ENCODE assay signal across 12 mouse cellular contexts in the genomic region with DNA sequence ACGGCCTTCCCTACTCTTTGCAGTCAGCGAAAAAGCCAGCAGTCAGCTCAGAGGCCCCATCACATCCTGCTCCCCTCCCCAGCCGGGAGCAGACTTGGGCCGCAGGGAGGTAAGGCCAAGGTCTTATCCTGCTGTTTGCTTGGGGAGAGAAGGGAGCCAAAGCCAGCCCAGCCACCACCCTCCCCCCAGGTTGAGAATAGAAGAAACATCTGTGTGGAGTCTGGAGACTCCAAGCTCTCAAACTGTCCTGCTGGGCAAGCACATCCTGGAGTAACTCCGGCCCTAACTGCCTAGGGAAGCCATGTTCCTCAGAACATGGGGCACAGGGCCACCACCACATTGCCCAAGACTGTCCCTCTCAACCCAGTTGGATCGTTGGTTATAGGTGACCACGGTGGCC. TPM values are rescaled to one million over a fixed set of nuclear protein-coding genes. Genes with fewer than 3 reads are reported as not detected.
A peak's percentile ranks its signal among the peaks of the same experiment; 100 is the strongest.
DNase-seq lines count a peak whose midpoint lies in the region; ATAC-seq and TF ChIP-seq lines count a peak whose summit lies in the region.
"Had no signal": no experiment of that assay in that cellular context is flagged by ENCODE, and none has a peak within 500 bp of the region (broad histone marks: within the 10 kb centered on the region; RNA-seq: fewer than 3 reads in every experiment).

No protein-coding gene starts in this region.

- H3K36me3 ChIP-seq in lung, postnatal 0 days (ENCODE audit: insufficient read depth, low read length) = peaks cover 4% of the 10 kb centered on the region
- H3K36me3 ChIP-seq: neural tube, embryonic 12.5 days had no signal

- H3K9ac ChIP-seq in lung, postnatal 0 days (replicated peaks; ENCODE audit: low read depth) = no peak overlapping the region
- H3K9ac ChIP-seq: neural tube, embryonic 12.5 days had no signal

- H3K27ac ChIP-seq in brown adipose tissue, adult 24 weeks (replicated peaks; ENCODE audit: low read depth, low read length) = peak overlapping the region; percentile 92
- peak overlapping the region; percentile 78 for H3K27ac ChIP-seq in lung, postnatal 0 days (ENCODE audit: low read length)
- H3K27ac ChIP-seq: neural tube, embryonic 12.5 days had no signal

- H3K4me1 ChIP-seq in brown adipose tissue, adult 24 weeks (ENCODE audit: control insufficient read depth, insufficient read depth, insufficient read length, low read length) = peaks cover 16% of the 10 kb centered on the region
- peaks cover 5% of the 10 kb centered on the region; the same call in 1 of the 2 replicates for H3K4me1 ChIP-seq in lung, postnatal 0 days (ENCODE audit: insufficient read depth, low read depth, low read length)

- H3K4me3 ChIP-seq in brown adipose tissue, adult 24 weeks (ENCODE audit: insufficient read depth, low read depth, low read length) = no peak overlapping the region
- no peak overlapping the region for H3K4me3 ChIP-seq in lung, postnatal 0 days (ENCODE audit: low read depth, low read length)
- H3K4me3 ChIP-seq: megakaryocyte, embryonic 14.5 days; neural tube, embryonic 12.5 days had no signal

- H3K4me2 ChIP-seq in lung, postnatal 0 days (replicated peaks; ENCODE audit: low read depth, low read length) = no peak overlapping the region
- H3K4me2 ChIP-seq: neural tube, embryonic 12.5 days had no signal

- no peaks in the 10 kb centered on the region for H3K27me3 ChIP-seq in lung, postnatal 0 days (replicated peaks; ENCODE audit: insufficient read depth, low read length)
- H3K27me3 ChIP-seq: neural tube, embryonic 12.5 days; Patski had no signal

- H3K9me3 ChIP-seq in lung, postnatal 0 days (ENCODE audit: low read length) = no peaks in the 10 kb centered on the region
- H3K9me3 ChIP-seq: neural tube, embryonic 12.5 days had no signal

- DNase-seq in adrenal gland, postnatal 14 days = peak; percentile 68
- no peak for DNase-seq in adrenal gland, postnatal 4 days (ENCODE audit: low spot score in 2 of 2)
- peak; percentile 69 to 74 for DNase-seq in heart, postnatal 10 days
- DNase-seq in lung, postnatal 0 days (ENCODE audit: low spot score) = peak; percentile 83
- DNase-seq in right cerebral cortex, postnatal 4 days = no peak
- DNase-seq in kidney, postnatal 25 days = no peak

- no peak for TF ChIP-seq EP300 in lung, postnatal 0 days (IDR thresholded peaks at IDR 0.05)

- peak; percentile 74 for ATAC-seq in lung, postnatal 0 days
- ATAC-seq in frontal cortex, adult (ENCODE audit: low TSS enrichment) = no peak
- ATAC-seq: Patski had no signal

- no peak for TF ChIP-seq CTCF in lung, postnatal 0 days (IDR thresholded peaks at IDR 0.05)

- intact Hi-C loops in heart, postnatal 10 days (cut with DNase I) = loop anchor here (2.0 kb wide), 1 partner anchor 14 kb away; a partner anchor contains a TSS

- 54% methylated on average over 7 of the region's 7 CpGs for whole genome bisulfite sequencing in lung, postnatal 0 days

RNA-seq across cellular contexts. Expression of a gene that starts 14.9 kb away (rescaled TPM):
- total RNA-seq in adrenal gland, postnatal 14 days (2021) = 4.1 and 5.4 TPM in 2 replicates
- total RNA-seq in adrenal gland, postnatal 4 days (2021) = 10 to 100 TPM; 11.4 to 24.2 TPM
- polyA plus RNA-seq in brown adipose tissue, adult 24 weeks (2012; ENCODE audit: insufficient read depth, insufficient read length, missing spikeins) = 8.2 and 14.4 TPM in 2 replicates
- total RNA-seq in heart, postnatal 10 days (2021) = 10 to 100 TPM; 39.0 to 40.9 TPM
- 108 TPM in 2 replicates for polyA plus RNA-seq in lung, postnatal 0 days (2015; fragmentation: Nextera tagmentation; extraction: Ambion mirVana)

RNA-seq across cellular contexts. Expression of a gene that starts 34.4 kb away (rescaled TPM):
- not detected in 2 replicates for total RNA-seq in adrenal gland, postnatal 14 days (2021)
- under 1 TPM; 0.51 to 0.62 TPM for total RNA-seq in adrenal gland, postnatal 4 days (2021)
- not detected in 2 replicates for polyA plus RNA-seq in brown adipose tissue, adult 24 weeks (2012; ENCODE audit: insufficient read depth, insufficient read length, missing spikeins)
- total RNA-seq in heart, postnatal 10 days (2021) = under 1 TPM in 1 of 2 experiments, not detected in 1; 0.19 TPM
- polyA plus RNA-seq in lung, postnatal 0 days (2015; fragmentation: Nextera tagmentation; extraction: Ambion mirVana) = 14.2 and 17.3 TPM in 2 replicates
- polyA plus RNA-seq: Patski had no signal

RNA-seq across cellular contexts. Expression of a gene that starts 38.7 kb away (rescaled TPM):
- 1.7 and 2.8 TPM in 2 replicates for total RNA-seq in adrenal gland, postnatal 14 days (2021)
- 1 to 10 TPM; 3.8 to 4.7 TPM for total RNA-seq in adrenal gland, postnatal 4 days (2021)
- polyA plus RNA-seq in brown adipose tissue, adult 24 weeks (2012; ENCODE audit: insufficient read depth, insufficient read length, missing spikeins) = 0.99 TPM in 1 of 2 replicates, not detected in the other
- not detected for total RNA-seq in heart, postnatal 10 days (2021)
- polyA plus RNA-seq in lung, postnatal 0 days (2015; fragmentation: Nextera tagmentation; extraction: Ambion mirVana) = 0.94 and 1.0 TPM in 2 replicates
- total RNA-seq: heart, adult 18-20 months had no signal
- polyA plus RNA-seq: neural tube, embryonic 12.5 days had no signal

RNA-seq across cellular contexts. Expression of a gene that starts 44.5 kb away (rescaled TPM):
- total RNA-seq in adrenal gland, postnatal 14 days (2021) = 85.6 and 101 TPM in 2 replicates
- total RNA-seq in adrenal gland, postnatal 4 days (2021) = 100 to 1,000 TPM; 118 to 119 TPM
- polyA plus RNA-seq in brown adipose tissue, adult 24 weeks (2012; ENCODE audit: insufficient read depth, insufficient read length, missing spikeins) = 23.2 and 24.3 TPM in 2 replicates
- total RNA-seq in heart, postnatal 10 days (2021) = 10 to 100 TPM; 47.0 to 50.0 TPM
- 41.5 and 44.3 TPM in 2 replicates for polyA plus RNA-seq in lung, postnatal 0 days (2015; fragmentation: Nextera tagmentation; extraction: Ambion mirVana)

Comparison
In these comparisons a context has a peak if more than half of its experiments do, and no peak if none do; other contexts are left out.
1. DNase-seq: peak in adrenal gland, postnatal 14 days (single experiment), heart, postnatal 10 days (2 of 2) and lung, postnatal 0 days (single experiment); none in adrenal gland, postnatal 4 days (0 of 2), right cerebral cortex, postnatal 4 days (single experiment) and kidney, postnatal 25 days (0 of 2).